In the genomic region with DNA sequence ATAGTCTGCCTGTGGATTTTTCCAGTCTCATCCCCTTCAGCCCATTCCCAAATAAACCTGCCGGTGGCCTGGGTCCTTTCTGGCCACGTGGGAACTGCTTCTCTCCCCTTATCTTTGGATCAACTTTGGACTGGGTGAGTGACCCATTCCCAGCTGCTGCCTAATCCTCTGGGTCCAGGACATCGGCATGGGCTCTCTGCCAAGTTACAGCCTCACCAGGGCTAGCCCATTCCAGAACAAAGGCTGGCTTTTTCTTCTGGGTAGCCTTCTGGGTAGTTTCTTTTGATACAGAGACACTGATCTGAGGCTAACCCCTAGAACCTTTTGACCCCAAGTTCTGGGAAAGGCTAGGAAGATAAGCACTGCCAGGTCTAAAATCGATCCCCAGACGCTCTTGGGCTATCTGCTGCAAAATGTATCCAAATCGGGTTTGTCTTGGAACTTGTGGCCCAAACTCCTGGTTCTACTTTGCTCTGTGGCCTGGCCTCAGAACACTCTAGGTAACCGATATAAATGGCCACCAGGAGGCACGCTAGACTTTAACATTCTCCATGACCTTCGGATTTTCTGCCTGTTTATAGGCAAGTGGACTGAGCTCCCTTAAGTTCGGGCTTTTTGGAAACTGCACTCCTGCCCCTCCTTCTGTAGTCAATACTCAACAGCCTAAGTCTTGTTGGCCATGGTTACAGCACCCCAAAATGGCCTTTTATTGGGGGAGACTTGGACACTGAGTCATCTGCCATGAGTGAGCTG, we compare ENCODE assay signal across 10 mouse cellular contexts. TPM values are rescaled to one million over a fixed set of nuclear protein-coding genes. Genes with fewer than 3 reads are reported as not detected.
DNase-seq lines count a peak whose midpoint lies in the region; ATAC-seq lines count a peak whose summit lies in the region.
"Had no signal": no experiment of that assay in that cellular context is flagged by ENCODE, and none has a peak within 500 bp of the region (broad histone marks: within the 10 kb centered on the region; RNA-seq: fewer than 3 reads in every experiment).

No protein-coding gene starts in this region.

- H3K4me1 ChIP-seq in embryonic facial prominence, embryonic 11.5 days (ENCODE audit: control insufficient read depth, insufficient read depth, low read length), result no peaks in the 10 kb centered on the region
- H3K4me1 ChIP-seq in embryonic facial prominence, embryonic 10.5 days, result no peaks in the 10 kb centered on the region
- no peaks in the 10 kb centered on the region for H3K4me1 ChIP-seq in midbrain, embryonic 14.5 days (ENCODE audit: control insufficient read depth, insufficient read depth, low read length)
- H3K4me1 ChIP-seq in midbrain, embryonic 10.5 days, result no peaks in the 10 kb centered on the region
- H3K4me1 ChIP-seq in midbrain, embryonic 13.5 days (replicated peaks), result no peaks in the 10 kb centered on the region
- H3K4me1 ChIP-seq: midbrain, embryonic 15.5 days had no signal

- H3K27me3 ChIP-seq in embryonic facial prominence, embryonic 11.5 days (ENCODE audit: control insufficient read depth, insufficient read depth, low read length), result no peaks in the 10 kb centered on the region
- no peaks in the 10 kb centered on the region for H3K27me3 ChIP-seq in embryonic facial prominence, embryonic 10.5 days (replicated peaks; ENCODE audit: low read depth, poor library complexity, severe bottlenecking)
- no peaks in the 10 kb centered on the region for H3K27me3 ChIP-seq in midbrain, embryonic 14.5 days (ENCODE audit: control insufficient read depth, insufficient read depth, low read length)
- H3K27me3 ChIP-seq in midbrain, embryonic 10.5 days (ENCODE audit: low read depth, poor library complexity, severe bottlenecking), result no peaks in the 10 kb centered on the region
- no peaks in the 10 kb centered on the region for H3K27me3 ChIP-seq in midbrain, embryonic 13.5 days
- H3K27me3 ChIP-seq: midbrain, embryonic 15.5 days had no signal

- no peak overlapping the region for H3K4me2 ChIP-seq in embryonic facial prominence, embryonic 11.5 days (ENCODE audit: low read depth, low read length)
- H3K4me2 ChIP-seq in midbrain, embryonic 14.5 days (ENCODE audit: low read length), result no peak overlapping the region
- H3K4me2 ChIP-seq in midbrain, embryonic 13.5 days (replicated peaks), result no peak overlapping the region
- H3K4me2 ChIP-seq: midbrain, embryonic 15.5 days had no signal

- no peak overlapping the region for H3K9ac ChIP-seq in embryonic facial prominence, embryonic 11.5 days (replicated peaks; ENCODE audit: low read length)
- H3K9ac ChIP-seq in midbrain, embryonic 14.5 days (replicated peaks; ENCODE audit: low read length), result no peak overlapping the region
- no peak overlapping the region for H3K9ac ChIP-seq in midbrain, embryonic 13.5 days (replicated peaks)
- H3K9ac ChIP-seq: midbrain, embryonic 15.5 days had no signal

- H3K27ac ChIP-seq in embryonic facial prominence, embryonic 11.5 days (replicated peaks; ENCODE audit: low read depth, low read length), result no peak overlapping the region
- H3K27ac ChIP-seq in embryonic facial prominence, embryonic 10.5 days (replicated peaks), result no peak overlapping the region
- H3K27ac ChIP-seq in midbrain, embryonic 14.5 days (replicated peaks; ENCODE audit: low read depth, low read length), result no peak overlapping the region
- no peak overlapping the region for H3K27ac ChIP-seq in midbrain, embryonic 10.5 days (replicated peaks)
- no peak overlapping the region for H3K27ac ChIP-seq in midbrain, embryonic 13.5 days
- H3K27ac ChIP-seq: midbrain, embryonic 15.5 days had no signal

- H3K36me3 ChIP-seq in embryonic facial prominence, embryonic 11.5 days (replicated peaks; ENCODE audit: control insufficient read depth, insufficient read depth, low read depth, low read length), result no peaks in the 10 kb centered on the region
- no peaks in the 10 kb centered on the region for H3K36me3 ChIP-seq in embryonic facial prominence, embryonic 10.5 days (replicated peaks)
- no peaks in the 10 kb centered on the region for H3K36me3 ChIP-seq in midbrain, embryonic 14.5 days (ENCODE audit: control insufficient read depth, insufficient read depth, low read length)
- no peaks in the 10 kb centered on the region for H3K36me3 ChIP-seq in midbrain, embryonic 10.5 days
- no peaks in the 10 kb centered on the region for H3K36me3 ChIP-seq in midbrain, embryonic 13.5 days
- H3K36me3 ChIP-seq: G1E; midbrain, embryonic 15.5 days had no signal

- H3K9me3 ChIP-seq in embryonic facial prominence, embryonic 11.5 days (replicated peaks; ENCODE audit: control insufficient read depth, low read length), result no peaks in the 10 kb centered on the region
- H3K9me3 ChIP-seq in embryonic facial prominence, embryonic 10.5 days, result no peaks in the 10 kb centered on the region
- H3K9me3 ChIP-seq in midbrain, embryonic 14.5 days (ENCODE audit: control insufficient read depth, low read length), result no peaks in the 10 kb centered on the region
- no peaks in the 10 kb centered on the region for H3K9me3 ChIP-seq in midbrain, embryonic 10.5 days (replicated peaks)
- H3K9me3 ChIP-seq in midbrain, embryonic 13.5 days, result no peaks in the 10 kb centered on the region
- H3K9me3 ChIP-seq: G1E; midbrain, embryonic 15.5 days had no signal

- peak; percentile 44 for DNase-seq in embryonic facial prominence, embryonic 11.5 days (ENCODE audit: low spot score)
- no peak for DNase-seq in embryonic facial prominence, embryonic 10.5 days (ENCODE audit: low spot score)
- peak; percentile 41 for DNase-seq in midbrain, embryonic 14.5 days
- DNase-seq in midbrain, embryonic 10.5 days (ENCODE audit: low spot score), result no peak
- peak; percentile 36 for DNase-seq in forelimb bud, embryonic 11.5 days (ENCODE audit: low read depth, low spot score)
- DNase-seq in thymus, postnatal 0 days (ENCODE audit: low spot score), result peak; percentile 23
- DNase-seq in left cerebral cortex, adult 11 months (ENCODE audit: low spot score), result no peak

- H3K4me3 ChIP-seq in embryonic facial prominence, embryonic 11.5 days (ENCODE audit: low read depth, low read length), result no peak overlapping the region
- H3K4me3 ChIP-seq in embryonic facial prominence, embryonic 10.5 days, result no peak overlapping the region
- no peak overlapping the region for H3K4me3 ChIP-seq in midbrain, embryonic 14.5 days (replicated peaks; ENCODE audit: low read depth, low read length)
- H3K4me3 ChIP-seq in midbrain, embryonic 10.5 days, result no peak overlapping the region
- H3K4me3 ChIP-seq in midbrain, embryonic 13.5 days (replicated peaks), result no peak overlapping the region
- H3K4me3 ChIP-seq: midbrain, embryonic 15.5 days had no signal

- 57% methylated on average over 10 of the region's 10 CpGs for WGBS in embryonic facial prominence, embryonic 11.5 days
- 53% methylated on average over 10 of the region's 10 CpGs for WGBS in embryonic facial prominence, embryonic 10.5 days
- WGBS in midbrain, embryonic 14.5 days, result 69% methylated on average over 10 of the region's 10 CpGs
- WGBS in midbrain, embryonic 10.5 days, result 69% methylated on average over 10 of the region's 10 CpGs
- WGBS in midbrain, embryonic 13.5 days, result 64% methylated on average over 10 of the region's 10 CpGs

- ATAC-seq in embryonic facial prominence, embryonic 11.5 days (replicated peaks; ENCODE audit: insufficient number of reproducible peaks, low FRiP score, low TSS enrichment, low read depth), result no peak
- no peak for ATAC-seq in midbrain, embryonic 14.5 days (ENCODE audit: low FRiP score, low TSS enrichment)
- ATAC-seq in midbrain, embryonic 13.5 days, result no peak
- ATAC-seq: midbrain, embryonic 15.5 days had no signal

RNA-seq across cellular contexts. Expression of gene Abtb2, which starts 9.8 kb away (rescaled TPM):
- polyA plus RNA-seq in embryonic facial prominence, embryonic 11.5 days (2014; fragmentation: Nextera tagmentation; extraction: Ambion mirVana), result 9.7 and 10.2 TPM in 2 replicates
- polyA plus RNA-seq in embryonic facial prominence, embryonic 10.5 days (2016; fragmentation: Nextera tagmentation; extraction: Ambion mirVana), result 9.9 and 13.1 TPM in 2 replicates
- 8.3 and 10.2 TPM in 2 replicates for polyA plus RNA-seq in midbrain, embryonic 14.5 days (2014; fragmentation: Nextera tagmentation; extraction: Ambion mirVana)
- polyA plus RNA-seq in midbrain, embryonic 10.5 days (2016; fragmentation: Nextera tagmentation; extraction: Ambion mirVana), result 11.5 and 14.9 TPM in 2 replicates
- 37.2 and 37.4 TPM in 2 replicates for polyA plus RNA-seq in thymus, postnatal 0 days (2015; fragmentation: Nextera tagmentation; extraction: Ambion mirVana)
- polyA plus RNA-seq in midbrain, embryonic 13.5 days (2015; fragmentation: Nextera tagmentation; extraction: Ambion mirVana), result 11.2 and 12.8 TPM in 2 replicates
- polyA plus RNA-seq: G1E had no signal

Comparison
In these comparisons a context has a peak if more than half of its experiments do, and no peak if none do; other contexts are left out.
1. DNase-seq: peak in embryonic facial prominence, embryonic 11.5 days (single experiment), midbrain, embryonic 14.5 days (single experiment), forelimb bud, embryonic 11.5 days (single experiment) and thymus, postnatal 0 days (single experiment); none in embryonic facial prominence, embryonic 10.5 days (single experiment), midbrain, embryonic 10.5 days (single experiment) and left cerebral cortex, adult 11 months (single experiment).